Mouse (Mus musculus) forebrain, embryonic 12.5 days (tissue): ENCODE results near the gene Susd6. TPM values are rescaled to one million over a fixed set of nuclear protein-coding genes. Genes with fewer than 3 reads are reported as not detected.
"Not testable (repeated sequence)": the region's sequence is repeated elsewhere in the genome, so short reads cannot be mapped to it uniquely, and the experiment has no call there.

Experiments used
- ATAC-seq: fragments of 200-750 bp; cut with Nextera tagmentation; 2 replicates; pipeline ENCODE4 v1.8.0; 2017; ENCODE audit warnings: moderate TSS enrichment; ENCODE audit not compliant: low FRiP score
- H3K27ac ChIP-seq: fragments of 300-500 bp; sonication (generic); 2 replicates; pipeline ENCODE4 v1.5.1; 2016; ENCODE audit warnings: mild to moderate bottlenecking
- H3K27me3 ChIP-seq: fragments of 300-500 bp; sonication (generic); 2 replicates; pipeline ENCODE4 v1.6.1; 2016; ENCODE audit warnings: mild to moderate bottlenecking
- H3K36me3 ChIP-seq: fragments of 300-500 bp; sonication (generic); replicated peaks from 2 replicates; pipeline ENCODE4 v1.6.1; 2016; ENCODE audit warnings: mild to moderate bottlenecking
- H3K4me1 ChIP-seq: fragments of 300-500 bp; sonication (generic); 2 replicates; pipeline ENCODE4 v1.6.1; 2016
- H3K4me2 ChIP-seq: fragments of 300-500 bp; sonication (generic); 2 replicates; pipeline ENCODE4 v1.6.1; 2016; ENCODE audit warnings: mild to moderate bottlenecking, moderate library complexity
- H3K4me3 ChIP-seq: fragments of 300-500 bp; sonication (generic); replicated peaks from 2 replicates; pipeline ENCODE4 v1.5.1; 2016; ENCODE audit warnings: mild to moderate bottlenecking
- H3K9ac ChIP-seq: fragments of 300-500 bp; sonication (generic); 2 replicates; pipeline ENCODE4 v1.6.1; 2016; ENCODE audit warnings: mild to moderate bottlenecking
- H3K9me3 ChIP-seq: fragments of 300-500 bp; sonication (generic); 2 replicates; pipeline ENCODE4 v1.6.1; 2016
- WGBS: fragments of 180-500 bp; shearing (Covaris S2); methylation state at CpG from one replicate; pipeline ENCODE4 v1.1.7; 2016; 5-methylcytosine and 5-hydroxymethylcytosine counted together
- polyA plus RNA-seq: library from polyadenylated mRNA; unstranded; fragments of >200 nt; fragmentation: Nextera tagmentation; extraction: Ambion mirVana; gene quantifications from 2 replicates; pipeline ENCODE4 v1.2.1, GENCODE M21; 2016

Gene Susd6
- polyA plus RNA-seq, 1 experiment from 2014 or later = 19.5 TPM

DNA sequence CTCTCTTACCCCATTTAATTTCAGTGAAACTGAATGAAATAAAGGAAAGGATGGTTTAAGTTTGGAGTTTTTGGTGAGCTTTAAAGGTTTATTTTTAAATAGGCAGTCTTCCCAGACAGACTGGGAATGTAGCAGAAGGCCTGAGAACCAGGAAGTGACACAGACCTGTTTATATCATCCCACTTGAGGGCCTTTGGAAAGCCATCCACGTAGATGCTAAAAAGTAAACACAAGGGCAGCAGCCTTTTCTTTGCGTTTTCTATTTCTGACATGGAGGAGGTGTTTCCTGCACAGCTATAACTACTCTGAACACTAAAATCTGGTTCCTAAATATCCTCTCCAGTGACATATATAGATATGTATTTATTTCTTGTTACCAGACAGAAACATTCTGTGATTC is 28.7 kb downstream of the Susd6 start:
- not testable (repeated sequence) for ATAC-seq
- 85% methylated on average over 2 of the region's 2 CpGs for WGBS

DNA sequence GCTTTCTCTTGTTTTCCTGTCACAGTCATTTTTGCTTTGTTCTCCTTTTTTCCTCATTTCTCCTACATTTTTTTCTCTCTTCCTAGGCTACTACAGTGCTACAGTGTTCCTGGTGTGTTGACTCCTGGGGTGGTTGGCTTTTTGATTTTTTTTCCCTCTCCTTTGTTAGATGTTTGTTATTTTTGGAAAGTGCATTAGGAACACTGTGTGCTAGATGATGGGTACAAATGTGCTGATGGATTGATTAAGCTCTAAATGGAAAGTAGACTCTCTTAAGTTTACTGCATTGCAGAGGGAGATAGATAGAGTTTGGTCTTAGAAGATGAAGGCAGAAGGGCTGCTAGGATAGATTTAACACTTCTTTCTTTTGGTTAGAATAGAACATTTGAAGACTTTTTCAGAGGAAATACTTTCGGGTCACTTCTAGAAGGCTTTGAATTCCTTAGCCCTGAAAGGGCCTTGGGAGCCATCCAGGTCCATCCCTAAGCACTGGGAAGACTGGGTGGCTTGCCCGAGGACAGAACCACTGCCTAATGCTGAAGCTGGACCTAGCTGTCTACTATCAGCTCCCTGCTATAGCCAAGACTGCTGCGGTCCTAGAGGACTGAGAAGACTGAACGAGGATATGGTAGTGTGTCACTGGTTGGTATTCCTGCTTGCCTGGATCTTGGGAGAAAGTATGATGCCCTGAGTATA is 31.1 kb downstream of the Susd6 start:
- H3K36me3 ChIP-seq = no peaks in the 10 kb centered on the region

More for the DNA sequence above, 28.7 kb downstream of the Susd6 start:
- not testable (repeated sequence) for H3K4me2 ChIP-seq, H3K9ac ChIP-seq, H3K27me3 ChIP-seq, H3K4me3 ChIP-seq, H3K36me3 ChIP-seq, H3K27ac ChIP-seq, H3K9me3 ChIP-seq
- H3K4me1 ChIP-seq = peaks cover 26% of the 10 kb centered on the region

DNA sequence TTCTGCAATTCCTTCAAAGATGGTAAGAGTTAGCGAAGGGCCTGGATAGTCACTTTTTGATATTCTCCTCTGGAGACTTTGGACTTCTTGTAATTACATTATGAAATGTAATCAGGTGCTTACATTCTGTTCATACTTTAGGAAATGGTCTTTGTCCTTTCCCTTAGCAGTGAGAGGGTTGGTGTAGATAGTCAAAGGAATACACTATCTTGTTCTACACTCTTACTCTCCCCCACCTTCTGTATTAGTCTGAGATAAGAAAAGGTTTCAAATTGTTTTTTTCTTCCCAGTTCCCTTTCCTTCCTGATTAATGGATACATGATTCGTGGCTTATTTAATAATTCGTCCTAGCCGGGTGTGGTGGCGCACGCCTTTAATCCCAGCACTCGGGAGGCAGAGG is 32.2 kb downstream of the Susd6 start:
- 94% methylated on average over 7 of the region's 7 CpGs for WGBS
- Histone ChIP-seq H3K4me1 (0 out of 2 replicates have a peak, but pooled peaks cover under 1% of the 10 kb centered on the region), H3K4me2 (no peak overlapping the region), H3K27ac (no peak overlapping the region), H3K9me3 (no peaks in the 10 kb centered on the region), H3K36me3 (no peaks in the 10 kb centered on the region), H3K27me3 (no peaks in the 10 kb centered on the region), H3K9ac (no peak overlapping the region), H3K4me3 (no peak overlapping the region)
- no peak for ATAC-seq

More for the DNA sequence above, 31.1 kb downstream of the Susd6 start:
- 85% methylated on average over 4 of the region's 4 CpGs for WGBS
- H3K4me1 ChIP-seq = peaks cover 11% of the 10 kb centered on the region
- no peak overlapping the region for H3K4me3 ChIP-seq
- no peak overlapping the region for H3K4me2 ChIP-seq
- no peak overlapping the region for H3K9ac ChIP-seq
- no peak for ATAC-seq
- no peaks in the 10 kb centered on the region for H3K9me3 ChIP-seq
- H3K27me3 ChIP-seq = no peaks in the 10 kb centered on the region
- no peak overlapping the region for H3K27ac ChIP-seq

- H3K4me3 ChIP-seq = no peak overlapping the region
- no peak for ATAC-seq
- H3K27me3 ChIP-seq = no peaks in the 10 kb centered on the region
- H3K4me1 ChIP-seq = no peaks in the 10 kb centered on the region
- no peak overlapping the region for H3K9ac ChIP-seq
- H3K36me3 ChIP-seq = peaks cover 8% of the 10 kb centered on the region; the same call in 1 of the 2 replicates
- H3K9me3 ChIP-seq = no peaks in the 10 kb centered on the region
- WGBS = 90% methylated on average over 1 of the region's 1 CpGs
- no peak overlapping the region for H3K27ac ChIP-seq
- H3K4me2 ChIP-seq = no peak overlapping the region
Measured at GRCm38 (mm10) chr12:80824202-80824601, 33.9 kb downstream of the Susd6 start.

DNA sequence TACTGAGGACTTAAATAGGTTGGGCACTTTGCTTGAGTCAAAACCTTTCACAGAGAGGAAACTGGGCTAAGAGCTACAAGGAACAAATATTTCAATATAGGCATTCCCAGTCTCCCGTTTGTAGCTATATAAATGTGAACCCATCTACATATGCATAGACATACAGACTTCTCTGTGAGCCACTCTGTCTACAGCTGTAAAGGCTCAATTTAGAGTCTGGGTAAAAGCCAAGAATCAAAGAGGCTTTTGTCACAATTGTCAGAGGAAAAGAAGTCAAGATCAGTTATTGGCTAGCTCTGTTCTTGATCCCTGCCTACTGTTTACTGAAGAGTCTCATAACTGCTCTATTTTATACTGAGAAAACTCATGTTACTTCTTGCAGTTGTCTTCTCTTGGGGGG is 36.1 kb downstream of the Susd6 start:
- Histone ChIP-seq H3K4me3 (no peak overlapping the region), H3K36me3 (peaks cover 8% of the 10 kb centered on the region; the same call in 1 of the 2 replicates), H3K9me3 (no peaks in the 10 kb centered on the region), H3K27ac (no peak overlapping the region), H3K4me1 (peaks cover 3% of the 10 kb centered on the region; the same call in 1 of the 2 replicates), H3K4me2 (no peak overlapping the region), H3K9ac (no peak overlapping the region), H3K27me3 (no peaks in the 10 kb centered on the region)
- ATAC-seq = no peak
- whole genome bisulfite sequencing = 54% methylated on average over 1 of the region's 1 CpGs

DNA sequence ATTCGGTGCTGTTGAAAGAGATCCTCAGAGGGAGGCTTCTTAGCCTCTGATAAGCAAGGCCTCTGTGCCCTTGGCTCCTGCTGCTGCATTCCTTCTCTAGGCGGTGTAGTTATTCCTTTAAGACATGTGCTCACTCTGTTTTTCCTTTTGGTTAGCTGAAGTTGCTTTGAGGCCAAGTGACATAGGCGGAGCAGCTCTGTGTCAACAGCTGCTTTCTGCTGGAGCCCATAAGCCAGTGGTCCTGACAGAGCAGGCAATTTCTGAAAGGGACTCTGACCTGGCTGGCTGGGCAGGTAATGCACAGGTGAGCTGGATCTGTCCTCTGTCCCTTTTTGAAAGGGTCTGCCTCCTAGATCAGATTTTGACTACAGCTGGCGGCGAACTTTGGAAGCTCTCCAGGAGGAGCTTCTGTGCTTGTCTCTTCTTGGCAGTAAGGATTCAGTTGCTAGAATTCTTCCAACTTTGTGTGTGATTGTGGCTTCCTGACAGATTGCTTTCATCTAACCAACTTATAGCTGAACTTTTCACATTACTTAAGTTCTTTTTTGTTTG is 37.2 kb downstream of the Susd6 start:
- Histone ChIP-seq H3K27me3 (no peaks in the 10 kb centered on the region), H3K4me3 (no peak overlapping the region), H3K36me3 (peaks cover 8% of the 10 kb centered on the region; the same call in 1 of the 2 replicates), H3K27ac (no peak overlapping the region), H3K4me2 (no peak overlapping the region), H3K9me3 (no peaks in the 10 kb centered on the region), H3K9ac (no peak overlapping the region), H3K4me1 (peaks cover 3% of the 10 kb centered on the region; the same call in 1 of the 2 replicates)
- ATAC-seq = no peak
- WGBS = 86% methylated on average over 5 of the region's 5 CpGs

DNA sequence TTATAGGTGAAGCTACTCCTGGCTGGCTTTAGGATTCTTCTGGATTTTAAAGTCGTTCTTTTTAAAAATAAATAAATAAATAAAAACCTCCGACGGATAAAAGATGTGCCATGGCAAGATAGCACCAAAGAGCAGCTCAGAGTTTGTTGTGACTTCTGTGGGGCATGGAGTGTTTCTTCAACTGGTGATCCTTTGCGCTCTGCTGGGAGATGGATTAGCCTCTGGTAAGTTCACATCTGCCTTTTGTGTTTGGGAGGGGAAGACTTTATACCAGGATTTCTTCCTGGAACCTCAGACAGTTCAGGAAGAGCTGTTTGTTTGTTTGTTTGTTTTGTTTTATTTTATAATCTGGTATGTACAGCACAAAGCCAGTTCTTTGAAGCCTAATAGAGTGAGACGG is 37.7 kb downstream of the Susd6 start:
- no peak overlapping the region for H3K4me3 ChIP-seq
- H3K27ac ChIP-seq = no peak overlapping the region
- no peaks in the 10 kb centered on the region for H3K27me3 ChIP-seq
- peaks cover 8% of the 10 kb centered on the region; the same call in 1 of the 2 replicates for H3K36me3 ChIP-seq
- H3K4me1 ChIP-seq = peaks cover 3% of the 10 kb centered on the region; the same call in 1 of the 2 replicates
- no peaks in the 10 kb centered on the region for H3K9me3 ChIP-seq
- no peak for ATAC-seq
- no peak overlapping the region for H3K9ac ChIP-seq
- no peak overlapping the region for H3K4me2 ChIP-seq
- WGBS = 95% methylated on average over 5 of the region's 5 CpGs

DNA sequence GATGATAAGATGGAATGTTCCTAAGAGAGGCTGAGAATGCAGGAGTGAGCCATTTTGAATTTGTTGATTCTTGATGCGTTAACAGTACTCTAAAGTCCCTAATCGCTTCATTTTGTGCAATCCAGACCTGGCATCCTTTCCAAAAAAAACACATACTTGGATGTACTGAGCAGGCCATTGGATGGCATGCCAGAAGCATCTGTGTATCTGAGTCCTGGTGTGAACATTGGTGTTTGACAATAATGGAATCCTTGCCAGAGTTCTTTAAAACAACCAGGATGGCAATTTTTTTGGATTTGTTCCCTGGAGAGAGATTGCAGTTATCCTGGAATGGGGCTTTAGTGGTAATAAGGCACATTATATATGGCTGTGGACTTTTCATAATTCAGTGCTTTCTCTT is 38.6 kb downstream of the Susd6 start:
- 95% methylated on average over 2 of the region's 2 CpGs for WGBS
- H3K4me2 ChIP-seq = no peak overlapping the region
- no peak for ATAC-seq
- H3K36me3 ChIP-seq = peaks cover 8% of the 10 kb centered on the region; the same call in 1 of the 2 replicates
- H3K27me3 ChIP-seq = no peaks in the 10 kb centered on the region
- H3K4me3 ChIP-seq = no peak overlapping the region
- H3K9me3 ChIP-seq = no peaks in the 10 kb centered on the region
- H3K4me1 ChIP-seq = peaks cover 3% of the 10 kb centered on the region; the same call in 1 of the 2 replicates
- no peak overlapping the region for H3K9ac ChIP-seq
- no peak overlapping the region for H3K27ac ChIP-seq

GRCm38 (mm10) chr12:80830211-80830610 is 39.9 kb downstream of the Susd6 start:
- Histone ChIP-seq H3K4me3 (no peak overlapping the region), H3K9ac (no peak overlapping the region), H3K4me2 (no peak overlapping the region), H3K9me3 (no peaks in the 10 kb centered on the region), H3K36me3 (peaks cover 8% of the 10 kb centered on the region; the same call in 1 of the 2 replicates), H3K27ac (no peak overlapping the region), H3K27me3 (no peaks in the 10 kb centered on the region), H3K4me1 (peaks cover 3% of the 10 kb centered on the region; the same call in 1 of the 2 replicates)
- ATAC-seq = no peak
- WGBS = 85% methylated on average over 2 of the region's 2 CpGs

DNA sequence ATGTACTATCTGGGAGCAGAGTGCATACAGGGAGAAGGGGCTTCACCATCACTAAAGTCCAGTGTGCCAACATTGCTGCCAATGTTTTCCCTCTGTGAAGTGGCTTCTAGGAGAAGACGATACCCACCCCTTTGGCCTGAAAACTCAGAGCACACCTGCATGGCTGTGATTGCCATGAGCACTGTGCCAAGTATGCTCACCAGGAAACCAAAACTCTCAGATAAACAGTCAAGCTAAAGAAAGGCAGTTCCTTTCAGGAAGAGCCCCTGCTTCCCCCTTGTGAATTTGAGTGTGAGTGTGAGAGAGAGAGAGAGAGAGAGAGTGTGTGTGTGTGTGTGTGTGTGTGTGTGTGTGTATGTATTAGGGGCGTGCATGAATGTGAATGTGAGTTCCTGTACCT is 40.5 kb downstream of the Susd6 start:
- H3K9ac ChIP-seq = no peak overlapping the region
- no peak for ATAC-seq
- no peak overlapping the region for H3K27ac ChIP-seq
- no peak overlapping the region for H3K4me3 ChIP-seq
- H3K4me2 ChIP-seq = no peak overlapping the region
- H3K27me3 ChIP-seq = no peaks in the 10 kb centered on the region
- H3K4me1 ChIP-seq = peaks cover 3% of the 10 kb centered on the region; the same call in 1 of the 2 replicates
- WGBS = 84% methylated on average over 2 of the region's 2 CpGs
- H3K9me3 ChIP-seq = no peaks in the 10 kb centered on the region
- H3K36me3 ChIP-seq = peaks cover 8% of the 10 kb centered on the region; the same call in 1 of the 2 replicates

DNA sequence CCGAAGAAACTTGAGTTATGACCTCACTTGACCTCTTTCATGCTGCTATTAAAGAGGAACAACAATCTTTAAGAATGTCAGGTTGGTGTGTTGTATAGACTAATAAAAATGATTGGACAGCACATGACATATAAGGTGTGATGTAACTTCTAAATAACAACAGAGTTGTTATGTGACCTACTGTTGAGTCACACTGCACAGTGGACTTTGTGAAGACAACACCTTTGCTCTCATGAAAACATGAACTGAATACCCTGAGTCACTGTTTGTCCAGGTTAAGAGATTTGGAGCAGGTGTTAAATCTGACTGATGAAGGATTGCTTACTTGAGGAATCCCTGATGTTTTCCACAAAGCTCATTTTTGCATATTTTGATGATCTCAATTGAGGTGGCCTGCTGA is 42.0 kb downstream of the Susd6 start:
- Histone ChIP-seq H3K4me3 (no peak overlapping the region), H3K36me3 (peaks cover 8% of the 10 kb centered on the region; the same call in 1 of the 2 replicates), H3K27ac (no peak overlapping the region), H3K4me1 (peaks cover 3% of the 10 kb centered on the region; the same call in 1 of the 2 replicates), H3K4me2 (no peak overlapping the region), H3K9me3 (no peaks in the 10 kb centered on the region), H3K27me3 (no peaks in the 10 kb centered on the region), H3K9ac (no peak overlapping the region)
- no peak for ATAC-seq
- 85% methylated on average over 1 of the region's 1 CpGs for WGBS

DNA sequence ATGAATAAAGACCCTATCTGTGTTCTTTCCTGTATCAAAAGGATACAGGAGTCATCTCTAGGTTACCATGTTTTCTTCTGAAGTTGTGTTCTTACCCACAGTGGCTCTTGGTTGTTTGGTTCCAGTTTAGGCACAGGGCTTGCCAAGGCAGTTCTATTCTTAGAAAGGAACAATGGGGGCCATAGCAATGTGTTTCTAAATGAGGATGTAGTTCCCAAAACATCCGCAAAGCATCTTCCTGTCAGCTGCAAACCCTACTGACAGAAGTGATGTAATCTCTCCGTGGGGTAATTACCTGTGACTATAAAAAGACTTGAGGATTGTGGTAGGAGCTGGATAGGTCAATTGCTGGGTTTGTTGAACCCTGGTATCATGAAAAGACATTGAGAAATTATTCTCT is 43.2 kb downstream of the Susd6 start:
- no peak for ATAC-seq
- no peak overlapping the region for H3K27ac ChIP-seq
- no peak overlapping the region for H3K4me3 ChIP-seq
- no peaks in the 10 kb centered on the region for H3K9me3 ChIP-seq
- no peak overlapping the region for H3K4me2 ChIP-seq
- H3K27me3 ChIP-seq = no peaks in the 10 kb centered on the region
- peaks cover 5% of the 10 kb centered on the region; the same call in 1 of the 2 replicates for H3K36me3 ChIP-seq
- H3K4me1 ChIP-seq = peaks cover 3% of the 10 kb centered on the region; the same call in 1 of the 2 replicates
- H3K9ac ChIP-seq = no peak overlapping the region
- WGBS = 80% methylated on average over 2 of the region's 2 CpGs
